Mouse (Mus musculus): ENCODE measurements at regions not wholly inside any gene's neighbourhood (a gene's known extent, or its start where the extent isn't known, plus 50 kb on each side); places are given as distances from the start of the nearest gene placed in this dataset.

DNA sequence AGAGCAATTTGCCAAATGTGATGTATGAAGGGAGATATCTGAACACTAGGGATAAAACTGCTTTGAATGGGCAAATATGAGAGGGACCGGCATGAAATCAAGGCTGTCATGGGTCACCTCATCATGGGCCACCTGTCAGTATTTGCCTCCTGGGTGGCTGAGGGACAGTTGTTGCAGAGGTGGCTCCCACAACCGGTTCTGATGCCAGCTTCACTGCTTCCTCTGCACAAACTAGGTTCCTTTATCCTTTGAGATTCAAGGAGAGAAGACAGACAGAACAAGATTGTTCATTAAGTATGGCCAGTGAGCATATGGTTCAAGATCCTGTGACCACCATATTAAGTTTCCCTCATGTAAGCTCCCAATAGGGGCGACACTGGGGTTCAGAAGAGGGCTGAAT lies 78.3 kb downstream of the Asb13 start:
- TF ChIP-seq CTCF (IDR thresholded peaks at IDR 0.05; ENCODE audit: low read depth, low read length) (no peak), POLR2A (IDR thresholded peaks at IDR 0.05; ENCODE audit: extremely low read depth, insufficient read depth, low read length) (no peak)

Measured in liver, adult 2 months (tissue).